Mouse (Mus musculus): ENCODE data around the gene Phf21a.

The Phf21a gene

DNA sequence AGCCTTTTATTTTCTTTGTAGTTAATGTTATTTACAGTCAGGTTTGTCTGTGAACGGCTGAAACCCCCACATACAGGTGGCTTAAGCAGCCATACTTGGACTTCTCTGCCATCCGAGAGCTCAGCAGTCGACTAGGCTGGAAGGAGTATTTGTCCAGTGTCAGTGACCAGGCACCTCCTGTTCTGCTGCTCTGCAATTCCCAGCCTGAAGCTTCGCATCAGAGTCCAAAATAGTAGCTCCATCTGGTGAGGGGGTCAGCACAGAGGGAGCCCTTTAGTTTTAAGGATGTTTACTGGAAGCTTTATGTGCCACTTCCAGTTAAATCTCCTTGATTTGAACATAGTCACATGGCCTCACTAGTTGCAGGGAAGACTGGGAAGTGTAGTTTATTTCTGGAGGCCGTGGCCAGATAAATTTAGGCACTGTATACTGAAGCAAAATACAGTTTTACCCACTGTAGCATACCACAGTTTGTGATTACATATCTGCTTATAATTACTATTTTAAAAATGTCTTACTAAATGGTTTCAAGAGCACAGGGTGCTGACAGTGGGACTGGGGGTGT is 141.9 kb downstream of the Phf21a start:
- no peak for DNase-seq (ENCODE audit: low spot score)

DNA sequence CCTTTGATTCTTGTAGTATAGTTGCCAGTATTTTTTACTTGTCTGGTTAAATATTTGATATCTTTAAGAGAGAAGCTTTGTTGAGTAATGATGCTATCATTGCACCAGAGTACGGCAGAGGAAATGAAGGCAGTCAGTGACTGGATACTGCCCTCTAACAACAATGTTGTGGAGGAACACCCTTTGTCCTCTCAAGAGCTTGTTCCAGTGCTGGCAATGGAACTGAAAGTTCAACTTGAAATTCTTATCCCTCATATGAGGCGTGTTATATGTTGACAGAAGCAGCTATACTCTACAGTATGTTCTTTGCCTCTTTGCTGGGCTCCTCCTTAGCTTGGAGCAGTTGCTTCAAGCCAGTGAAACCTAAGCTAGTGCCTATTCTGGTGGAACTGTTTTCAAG is 147.4 kb downstream of the Phf21a start:
- DNase-seq (ENCODE audit: low spot score), result peak; percentile 42

GRCm38 (mm10) chr2:92240816-92241215 is 147.9 kb downstream of the Phf21a start:
- DNase-seq (ENCODE audit: low spot score), result no peak

- no peak for DNase-seq (ENCODE audit: low spot score)
Observed at GRCm38 (mm10) chr2:92241317-92241716, 148.4 kb downstream of the Phf21a start.

- DNase-seq (ENCODE audit: low spot score), result no peak
Observed at GRCm38 (mm10) chr2:92246112-92246511, 153.2 kb downstream of the Phf21a start.

GRCm38 (mm10) chr2:92247711-92248110 is 154.8 kb downstream of the Phf21a start:
- DNase-seq (ENCODE audit: low spot score), result no peak

DNA sequence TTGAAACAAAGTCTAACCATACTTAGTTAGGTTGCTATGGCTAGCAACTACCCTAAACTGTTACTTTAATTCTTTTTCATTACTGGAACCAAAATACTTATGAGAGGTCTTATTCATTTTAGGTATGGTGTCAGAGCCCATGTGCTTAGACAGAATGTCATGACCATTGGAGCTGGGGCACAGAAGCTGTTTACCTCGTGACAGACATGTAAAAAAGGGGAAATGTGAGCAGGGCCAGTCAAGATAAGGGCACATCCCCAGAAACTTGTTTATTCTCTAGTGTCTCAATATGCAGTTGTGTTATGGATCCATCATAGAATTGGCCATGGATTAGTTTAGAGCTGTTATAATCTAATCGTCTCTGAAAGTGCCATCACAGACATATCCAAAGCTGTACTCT is 157.6 kb downstream of the Phf21a start:
- DNase-seq (ENCODE audit: low spot score), result no peak

DNA sequence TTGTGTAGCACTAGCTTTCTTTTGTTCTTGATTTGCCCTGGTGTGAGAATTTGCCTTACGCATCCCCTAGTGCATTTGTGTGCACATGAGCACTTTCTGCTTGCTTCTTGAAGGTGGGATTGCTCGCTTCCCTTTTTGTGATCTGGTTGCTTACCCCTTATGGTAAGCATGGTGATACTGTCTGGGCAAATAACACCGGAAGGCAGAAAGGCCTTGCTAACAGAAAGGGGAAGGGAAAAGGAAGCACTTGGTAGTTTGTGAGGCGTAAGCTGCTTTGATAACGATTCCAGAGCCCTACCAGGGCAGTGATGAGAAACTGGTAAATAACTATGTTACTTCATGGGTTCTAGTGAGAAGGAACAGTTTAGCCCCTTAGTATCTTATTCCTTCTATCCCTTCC is 160.9 kb downstream of the Phf21a start:
- DNase-seq (ENCODE audit: low spot score), result no peak

DNA sequence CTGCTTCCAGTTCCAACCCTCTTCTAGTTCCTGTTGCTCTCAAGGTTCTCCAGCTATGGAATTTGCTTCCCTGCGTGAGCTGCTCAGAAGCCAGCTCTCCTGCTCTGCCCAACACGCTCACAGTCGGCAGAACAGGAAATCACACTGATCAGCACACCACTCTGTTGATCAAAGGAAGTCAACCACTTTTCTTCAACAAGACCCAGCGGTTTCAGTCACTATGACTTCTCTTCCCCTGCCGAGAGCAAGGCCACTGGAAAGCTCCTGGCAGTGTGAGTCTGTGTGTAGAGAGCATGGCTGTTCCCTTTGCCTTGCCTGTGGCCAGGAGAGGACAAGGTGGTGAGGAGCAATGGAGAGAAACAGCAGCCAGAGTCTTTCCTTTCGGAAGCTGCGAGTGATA is 163.2 kb downstream of the Phf21a start:
- DNase-seq (ENCODE audit: low spot score), result peak; percentile 16

DNA sequence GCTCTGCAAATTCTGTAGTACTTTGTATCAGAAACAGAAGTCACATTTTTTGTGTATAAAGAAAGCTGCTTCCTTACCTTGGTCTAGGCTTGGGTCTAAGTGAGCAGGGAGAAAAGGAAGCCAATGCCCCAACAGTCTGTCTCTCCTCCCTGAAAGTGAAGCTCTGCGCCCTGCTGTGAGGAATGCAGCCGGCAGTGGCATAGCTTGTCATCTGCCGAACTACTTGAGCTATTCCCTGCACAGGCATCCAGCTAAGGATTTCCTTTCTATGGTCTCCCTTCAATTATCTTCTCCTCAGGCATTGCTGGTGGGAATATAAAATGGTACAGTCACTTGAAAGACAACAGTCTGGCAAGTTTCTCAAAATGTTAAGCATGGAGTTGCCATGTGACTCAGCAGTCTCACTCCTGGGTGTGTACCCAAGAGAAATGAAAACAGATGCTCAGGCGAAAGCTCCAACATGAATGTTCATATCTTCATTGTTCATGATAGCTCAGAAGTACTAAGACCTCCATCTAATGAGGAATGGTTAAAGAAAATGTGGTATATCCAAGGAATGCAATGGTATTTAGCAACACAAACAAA is 164.5 kb downstream of the Phf21a start:
- no peak for DNase-seq (ENCODE audit: low spot score)

- DNase-seq (ENCODE audit: low spot score), result no peak
Observed at GRCm38 (mm10) chr2:92259924-92260323, 167.0 kb downstream of the Phf21a start.

- no peak for DNase-seq (ENCODE audit: low spot score)
Observed at GRCm38 (mm10) chr2:92266100-92266617, 173.2 kb downstream of the Phf21a start.

DNA sequence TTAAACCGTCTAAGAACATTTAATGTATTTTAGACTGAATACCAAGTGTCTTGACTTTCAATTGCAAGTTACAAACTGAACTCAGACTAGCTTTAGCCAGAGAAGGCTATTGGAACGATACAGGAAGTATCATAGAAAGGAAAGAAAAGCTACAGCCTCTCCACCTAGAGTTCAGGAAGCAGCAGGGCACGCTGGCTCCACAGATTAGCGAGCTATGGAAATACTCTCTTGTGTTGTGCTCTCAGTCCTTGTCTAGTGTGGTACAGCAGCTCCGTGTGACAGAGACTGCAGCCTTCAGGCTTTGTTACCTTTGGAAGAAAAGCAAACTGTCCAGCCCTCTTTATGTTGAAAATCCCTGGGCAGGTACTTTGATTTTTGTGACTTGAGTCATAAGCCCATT is 176.3 kb downstream of the Phf21a start:
- DNase-seq (ENCODE audit: low spot score), result no peak

DNA sequence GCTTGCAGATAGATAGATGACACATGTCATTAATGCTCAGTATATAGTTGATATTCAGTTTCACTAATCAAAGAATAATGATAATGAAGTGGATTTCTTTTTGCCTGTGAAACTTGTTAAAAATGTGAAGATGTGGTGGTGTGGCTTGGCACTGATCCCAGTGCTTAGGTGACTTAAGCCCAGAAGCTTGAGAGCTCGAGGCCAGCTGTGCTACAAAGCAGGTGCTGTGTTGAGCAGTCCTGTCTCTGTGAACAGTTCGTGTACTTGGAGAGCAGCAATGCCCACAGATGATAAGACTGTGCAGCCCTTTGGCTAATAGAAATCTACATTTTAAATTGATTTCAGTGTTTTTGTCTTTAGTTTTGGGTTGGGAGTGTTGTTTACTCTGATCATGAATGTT is 179.6 kb downstream of the Phf21a start:
- DNase-seq (ENCODE audit: low spot score), result no peak

GRCm38 (mm10) chr2:92273101-92273801 is 180.3 kb downstream of the Phf21a start:
- DNase-seq (ENCODE audit: low spot score), result no peak

DNA sequence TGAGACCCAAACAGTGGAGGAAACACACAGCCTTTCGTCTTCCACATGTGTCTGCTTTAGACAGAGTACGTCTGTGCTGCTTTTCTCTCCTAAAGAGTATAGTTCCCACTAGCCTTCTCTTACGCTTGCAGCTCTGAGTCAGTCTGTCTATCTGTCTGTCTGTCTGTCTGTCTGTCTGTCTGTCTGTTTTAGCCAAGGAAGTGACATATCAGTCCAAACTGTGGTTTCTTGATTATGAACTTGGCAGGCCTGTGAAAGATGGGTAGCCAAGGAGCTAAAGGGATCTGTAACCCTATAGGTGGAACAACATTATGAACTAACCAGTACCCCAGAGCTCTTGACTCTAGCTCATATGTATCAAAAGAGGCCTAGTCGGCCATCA is 180.9 kb downstream of the Phf21a start:
- no peak for DNase-seq (ENCODE audit: low spot score)

GRCm38 (mm10) chr2:92277787-92278186 is 184.9 kb downstream of the Phf21a start:
- DNase-seq (ENCODE audit: low spot score), result no peak

- DNase-seq (ENCODE audit: low spot score), result no peak
Observed at GRCm38 (mm10) chr2:92278663-92279062, 185.7 kb downstream of the Phf21a start.

DNA sequence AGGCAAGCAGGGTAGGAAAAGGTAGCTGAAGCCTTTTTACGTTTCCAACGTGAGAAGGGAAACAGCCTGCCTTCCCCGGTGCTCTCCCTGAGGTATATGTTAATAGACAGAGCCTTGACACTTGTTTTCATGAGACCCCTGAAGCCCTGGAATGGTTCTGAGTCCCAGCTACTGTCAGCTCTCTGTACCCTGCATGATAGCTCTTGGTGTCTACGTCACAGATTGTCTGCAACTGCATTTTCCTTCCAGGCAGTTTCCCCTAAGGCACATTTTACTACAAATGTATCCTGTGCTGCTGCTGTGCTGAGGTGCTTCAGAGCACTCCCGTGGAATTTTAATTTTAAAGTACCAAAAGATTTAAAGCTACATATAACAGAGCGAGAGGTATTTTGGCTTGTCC is 186.5 kb downstream of the Phf21a start:
- no peak for DNase-seq (ENCODE audit: low spot score)

DNA sequence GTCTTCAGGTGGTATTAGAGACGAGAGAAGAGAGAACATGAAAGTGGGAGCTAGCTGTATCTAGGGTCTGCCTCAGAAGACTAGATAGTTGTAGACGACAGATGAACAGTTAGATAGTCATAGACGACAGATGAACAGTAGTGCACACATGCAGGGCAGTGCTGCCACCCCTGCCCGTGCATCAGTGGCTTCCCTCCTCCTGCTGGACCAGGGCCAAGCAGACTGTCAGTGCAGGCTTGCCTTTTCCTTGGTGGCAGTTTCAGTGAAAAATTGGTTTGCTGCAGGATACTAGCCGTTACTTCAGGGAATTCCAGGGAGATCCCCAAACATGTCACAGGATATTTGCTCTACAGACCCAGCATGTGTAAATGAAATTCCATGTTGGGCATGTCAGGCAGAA is 192.7 kb downstream of the Phf21a start:
- no peak for DNase-seq (ENCODE audit: low spot score)

DNA sequence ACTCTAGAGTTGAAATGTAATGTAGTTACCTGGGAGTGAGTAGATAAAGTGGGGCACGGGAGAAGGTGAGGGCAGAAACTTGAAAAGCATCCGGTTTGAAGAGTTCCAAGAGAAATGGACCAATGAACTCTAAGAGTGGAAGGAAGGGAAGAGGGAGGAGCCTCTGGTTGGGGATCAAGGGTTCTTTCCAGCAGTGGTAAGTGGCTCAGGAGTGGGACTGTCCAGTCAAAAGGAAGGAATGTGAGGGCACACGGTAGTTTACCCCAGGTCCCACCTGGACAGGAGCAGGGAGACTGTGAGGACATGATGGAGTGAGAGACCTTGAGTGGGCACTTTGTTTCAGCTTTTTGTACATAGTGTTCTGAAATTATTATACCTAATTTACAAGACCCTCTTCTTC is 196.4 kb downstream of the Phf21a start:
- DNase-seq (ENCODE audit: low spot score), result peak; percentile 31

DNA sequence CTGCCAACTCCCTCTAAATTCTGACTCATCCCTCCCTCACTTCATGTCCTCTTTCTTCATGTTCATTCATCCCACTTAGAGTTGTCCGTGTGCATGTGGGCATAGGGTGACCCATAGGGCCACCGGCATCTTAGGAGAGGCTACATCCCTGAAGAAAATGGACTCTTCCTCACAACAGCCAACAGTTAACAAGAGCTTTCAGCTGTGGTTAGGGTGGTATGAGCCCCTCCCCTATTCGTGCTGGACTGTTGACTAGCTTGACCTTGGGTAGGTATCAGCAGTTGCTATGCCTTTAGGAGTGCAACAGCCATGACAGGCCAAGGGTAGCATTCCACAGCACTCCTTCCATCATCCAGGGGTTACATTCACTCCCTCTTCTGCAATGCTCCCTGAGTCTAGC is 198.6 kb downstream of the Phf21a start:
- no peak for DNase-seq (ENCODE audit: low spot score)

- DNase-seq (ENCODE audit: low spot score), result peak; percentile 85
Observed at GRCm38 (mm10) chr2:92296402-92296801, 203.5 kb downstream of the Phf21a start.

DNA sequence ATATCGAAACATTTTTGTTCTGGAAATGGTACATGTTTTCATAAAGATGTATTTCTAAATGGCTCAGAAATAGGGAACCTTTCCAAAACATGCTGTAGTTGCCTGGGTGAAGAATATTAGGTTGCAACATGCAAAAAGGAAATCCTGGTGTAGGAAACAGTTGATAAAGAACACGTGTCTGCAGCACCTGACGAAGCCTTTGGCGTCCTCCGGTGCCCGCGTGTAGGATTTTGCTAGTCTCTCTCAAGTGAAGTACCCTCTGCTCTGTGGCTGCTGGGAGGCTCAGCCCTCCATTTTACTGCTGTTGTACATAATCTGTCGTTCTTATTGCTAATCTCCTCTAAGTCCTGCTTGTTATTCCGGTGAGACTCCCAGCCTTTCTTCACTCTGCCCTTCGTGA is 207.0 kb downstream of the Phf21a start:
- no peak for DNase-seq (ENCODE audit: low spot score)
